Mouse (Mus musculus): ENCODE measurements at regions not wholly inside any gene's neighbourhood (a gene's known extent, or its start where the extent isn't known, plus 50 kb on each side); places are given as distances from the start of the nearest gene placed in this dataset.

- H3K27ac ChIP-seq (replicated peaks): no peak overlapping the region
- no peak overlapping the region for H3K4me3 ChIP-seq
- H3K4me1 ChIP-seq: no peaks in the 10 kb centered on the region
- H3K4me2 ChIP-seq (replicated peaks): no peak overlapping the region
- H3K36me3 ChIP-seq: no peaks in the 10 kb centered on the region
- H3K9me3 ChIP-seq: no peaks in the 10 kb centered on the region
- no peak for ATAC-seq (replicated peaks)
- H3K27me3 ChIP-seq: no peaks in the 10 kb centered on the region
- no peak overlapping the region for H3K9ac ChIP-seq (replicated peaks)
- 51% methylated on average over 1 of the region's 1 CpGs for WGBS
These were observed 441.8 kb downstream of the Cdk5rap2 start for GRCm38 (mm10) chr4:69968424-69968823.
